Mouse (Mus musculus) megakaryocyte progenitor cell, adult 5-6 weeks (primary cell): Measurements from ENCODE around the gene Gm595. TPM values are rescaled to one million over a fixed set of nuclear protein-coding genes. Genes with fewer than 3 reads are reported as not detected.

Source experiments
- ATAC-seq: replicated peaks from 2 replicates; pipeline ENCODE4 v1.8.0; 2016; ENCODE audit warnings: mild to moderate bottlenecking, moderate TSS enrichment, inconsistent platforms; ENCODE audit not compliant: poor library complexity
- total RNA-seq, 2 experiments: library from RNA; stranded (forward) in 1 of 2; stranded (reverse) in 1 of 2; fragments of 157-497, 149-512 nt in 1 of 2; fragments of 200-1000 nt in 1 of 2; gene quantifications; 2 replicates each; pipeline versions ENCODE4 v1.2.3 to v1.2.4; 2015 to 2017

Gm595 gene
- total RNA-seq (2015) = not detected in 2 replicates
- not detected in 2 replicates for total RNA-seq (2017)

DNA sequence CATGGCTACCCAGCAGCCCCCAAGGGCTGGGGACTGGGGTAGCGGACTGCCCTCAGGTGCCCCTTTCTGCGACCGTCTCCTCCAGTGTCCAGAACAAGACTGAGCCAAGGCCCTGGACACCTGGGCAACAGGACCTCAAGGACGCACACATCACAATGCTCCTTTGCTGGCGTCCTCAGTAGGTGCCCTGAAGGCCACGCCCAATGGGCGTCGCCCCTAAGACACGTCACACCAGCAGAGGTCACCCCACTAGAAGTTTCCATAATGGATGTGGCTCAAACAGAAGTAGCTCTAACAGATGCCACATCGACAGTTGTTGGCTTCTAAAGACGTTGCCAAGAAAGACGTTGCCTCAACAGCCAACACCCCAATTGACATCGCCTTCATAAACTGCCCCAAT lies at the start of gene Gm595:
Gene Gm595 (minus strand): TSS at position 101 of the 400 bp plus-strand sequence.
- ATAC-seq = no peak

DNA sequence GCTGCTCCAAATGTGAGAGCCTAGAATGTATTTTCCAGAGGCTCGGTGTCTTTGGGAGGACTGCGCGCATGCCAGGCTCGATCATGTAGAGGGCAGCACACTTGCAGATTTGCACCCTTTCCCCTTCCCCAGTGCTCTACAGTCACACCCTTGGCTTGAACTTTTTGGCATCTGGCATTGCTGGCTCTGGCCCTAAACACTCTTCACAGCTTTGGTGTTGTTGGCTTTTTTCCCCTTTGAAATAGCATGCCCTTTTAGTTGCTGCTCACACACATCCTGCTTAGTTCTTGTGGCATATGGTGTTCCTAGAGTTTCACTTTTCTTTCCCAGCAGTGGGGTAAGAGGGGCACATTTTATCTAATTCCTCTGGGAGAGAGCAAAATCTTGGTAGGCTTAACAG lies 30.9 kb upstream of the Gm595 start:
- ATAC-seq = no peak

DNA sequence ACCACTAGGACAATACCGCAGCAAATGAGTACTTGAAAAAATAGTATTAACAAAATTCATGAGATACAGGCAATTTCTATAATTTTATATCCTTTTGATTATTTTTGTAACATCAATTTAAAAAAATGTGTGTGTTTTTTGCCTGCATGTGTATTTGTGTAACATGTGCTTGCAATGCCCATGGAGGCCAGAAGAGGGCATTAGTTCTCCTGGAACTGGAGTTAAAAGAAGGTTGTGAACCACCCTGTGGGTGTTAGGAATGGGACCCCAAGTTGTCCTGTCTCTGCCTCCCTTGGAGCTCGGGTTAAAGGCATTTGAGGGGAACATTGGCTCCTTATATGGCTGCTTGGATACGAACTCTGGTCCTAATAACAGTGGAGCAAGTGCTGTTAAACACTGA lies 26.2 kb upstream of the Gm595 start:
- ATAC-seq = no peak

DNA sequence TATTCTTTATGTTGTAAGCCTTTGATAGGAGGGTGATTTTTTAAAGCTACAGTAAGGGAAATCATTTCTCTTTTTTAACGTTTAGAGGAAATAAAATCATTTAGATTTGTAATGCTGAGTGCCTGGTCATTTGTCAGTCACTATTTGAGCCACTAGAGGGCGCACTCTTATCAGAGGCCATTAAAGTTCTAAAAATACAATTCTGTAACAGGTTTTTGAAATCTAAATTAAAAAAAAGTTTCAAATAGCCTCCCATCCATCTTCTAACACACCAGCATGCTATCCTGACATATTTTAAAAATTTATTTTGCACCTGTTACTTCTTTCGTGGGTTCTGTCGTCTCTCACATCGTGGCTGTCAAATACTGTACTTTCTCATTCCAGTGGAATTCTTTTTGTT lies 22.0 kb upstream of the Gm595 start:
- no peak for ATAC-seq

DNA sequence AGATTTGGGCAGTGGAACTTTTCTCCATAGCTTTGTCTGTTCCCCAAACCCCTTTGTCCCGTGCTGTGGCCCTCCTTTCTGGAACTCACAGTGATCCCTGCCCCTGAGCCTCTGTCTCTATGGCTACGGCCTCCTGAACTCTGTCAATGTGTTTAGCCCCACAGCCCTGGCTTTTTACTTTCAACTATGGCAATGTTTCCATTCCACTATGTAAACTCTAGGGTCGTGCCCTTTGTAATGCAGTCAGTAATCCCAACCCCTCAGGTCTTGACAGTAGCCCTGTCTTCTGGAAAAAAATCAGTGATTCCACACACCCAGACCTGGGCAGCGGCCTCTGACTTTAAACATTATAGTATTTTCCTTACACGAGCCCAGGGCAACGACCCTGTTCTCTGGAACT lies 19.3 kb upstream of the Gm595 start:
- ATAC-seq = no peak

DNA sequence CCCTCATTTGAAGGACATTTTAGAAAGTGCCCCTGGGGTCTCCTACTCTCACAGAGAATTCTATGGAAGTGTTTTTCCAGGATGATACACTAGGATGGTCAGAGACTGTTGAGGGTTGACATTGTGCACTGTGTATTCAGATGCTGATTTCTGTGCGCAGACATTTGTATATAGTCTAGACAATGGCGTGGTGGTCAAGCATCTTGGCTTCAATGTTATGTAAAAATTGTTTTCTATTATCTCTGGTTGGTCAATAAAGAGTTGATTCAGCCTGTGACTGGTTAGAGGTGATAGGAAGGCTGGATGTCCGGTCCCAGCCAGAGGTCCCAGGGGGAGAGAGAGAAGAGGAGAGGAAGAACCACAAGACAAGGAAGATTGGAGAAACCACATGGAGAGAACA lies 16.4 kb upstream of the Gm595 start:
- ATAC-seq = no peak

DNA sequence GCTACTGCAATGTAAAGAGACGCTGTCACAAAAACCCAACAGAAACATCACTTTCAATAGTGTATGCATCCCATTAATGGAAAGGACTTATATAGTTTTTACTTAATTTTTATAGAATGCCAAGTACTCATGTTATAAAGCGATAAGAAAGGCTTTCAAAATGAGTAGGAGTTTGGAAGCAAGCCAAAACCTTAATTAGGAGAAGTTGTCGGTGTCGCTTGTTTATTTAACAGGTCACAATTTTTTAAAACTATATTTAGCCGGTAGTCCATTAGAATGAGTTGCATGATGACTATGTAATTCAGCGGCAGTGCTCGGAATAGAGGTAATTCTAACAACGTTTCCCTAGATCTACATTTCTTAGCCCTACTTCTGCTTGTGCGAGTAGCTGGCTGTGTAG lies 12.7 kb upstream of the Gm595 start:
- no peak for ATAC-seq

DNA sequence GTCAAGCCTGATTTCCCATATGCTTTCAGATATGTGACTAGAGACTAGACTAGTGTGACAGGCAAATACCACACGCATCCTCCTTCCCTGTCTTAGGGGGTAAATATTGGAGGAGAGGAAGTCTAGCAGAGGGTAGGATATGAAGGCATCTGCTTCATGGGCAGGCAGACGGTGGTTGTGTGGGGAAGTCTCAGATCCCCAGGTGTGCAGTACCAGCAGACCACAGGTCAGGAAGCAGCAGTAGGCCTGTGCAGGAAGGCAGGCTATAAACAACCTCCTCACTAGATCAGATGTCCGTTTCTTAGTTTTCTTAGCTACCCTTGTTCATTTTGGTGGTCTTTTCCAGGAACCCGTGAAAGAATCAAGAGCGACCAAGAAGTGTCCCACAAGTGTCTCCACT lies 7.1 kb upstream of the Gm595 start:
- peak; percentile 54 for ATAC-seq

Other genes starting within 250 kb of the Gm595 start
- gene Gpr119, start 203.2 kb downstream of the Gm595 start, total RNA-seq (2015) = not detected in 2 replicates
- gene Gpr119, start 203.2 kb downstream of the Gm595 start, total RNA-seq (2017) = not detected in 2 replicates
- gene Rbmx2, start 182.7 kb downstream of the Gm595 start, total RNA-seq (2015) = 17.0 and 20.5 TPM in 2 replicates
- 16.4 and 16.9 TPM in 2 replicates for gene Rbmx2, start 182.7 kb downstream of the Gm595 start, total RNA-seq (2017)